Mouse (Mus musculus): ENCODE measurements at regions not wholly inside any gene's neighbourhood (a gene's known extent, or its start where the extent isn't known, plus 50 kb on each side); places are given as distances from the start of the nearest gene placed in this dataset.

- TF ChIP-seq CTCF (conservative IDR thresholded peaks at IDR 0.05; ENCODE audit: low read length) (no peak), POU5F1 (IDR thresholded peaks at IDR 0.05; ENCODE audit: borderline replicate concordance, low read length) (no peak), NANOG (IDR thresholded peaks at IDR 0.05; ENCODE audit: borderline replicate concordance, low read length) (no peak)
Observed at GRCm38 (mm10) chr1:35736247-35736646, 332.0 kb upstream of the Hs6st1 start.

Data from E14TG2a.4 (cell line).